Mouse (Mus musculus) inflammation-experienced regulatory T-cells, adult 6 months (primary cell): ENCODE results near the gene Carnmt1. TPM values are rescaled to one million over a fixed set of nuclear protein-coding genes. Genes with fewer than 3 reads are reported as not detected.
A peak's percentile ranks its signal among the peaks of the same experiment; 100 is the strongest.

Experiments used
- ATAC-seq: one replicate; pipeline ENCODE4 v1.8.0; 2017
- polyA plus RNA-seq, 3 experiments: library from polyadenylated mRNA; unstranded; fragments of 100-300 nt; shearing (Covaris generic); gene quantifications; one replicate each; pipeline ENCODE4 v1.2.1; 2017

The Carnmt1 gene
- polyA plus RNA-seq, 3 experiments from 2014 or later: 3.2 to 5.2 (median 3.8) TPM

- ATAC-seq: no peak
Observed at GRCm38 (mm10) chr19:18654330-18654729, 16.2 kb upstream of the Carnmt1 start.

DNA sequence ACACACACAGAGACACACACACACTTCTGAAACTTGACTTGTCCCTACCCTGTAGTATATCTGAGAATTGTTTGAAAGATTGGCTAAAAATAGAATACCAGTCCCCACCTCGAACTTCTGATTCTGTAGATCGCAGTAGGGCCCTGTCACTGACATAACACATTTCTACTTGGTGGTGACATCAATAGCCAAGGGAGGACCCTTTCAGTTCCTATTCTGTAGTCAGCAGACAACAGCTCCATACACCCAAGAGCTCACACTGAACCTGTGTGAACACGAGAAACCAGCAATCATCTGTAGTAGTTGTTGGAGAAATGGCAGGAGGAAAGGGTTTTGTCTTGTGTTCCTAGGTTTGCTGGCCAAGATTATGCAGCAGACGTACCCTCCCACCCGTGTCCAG lies 15.6 kb upstream of the Carnmt1 start:
- no peak for ATAC-seq

DNA sequence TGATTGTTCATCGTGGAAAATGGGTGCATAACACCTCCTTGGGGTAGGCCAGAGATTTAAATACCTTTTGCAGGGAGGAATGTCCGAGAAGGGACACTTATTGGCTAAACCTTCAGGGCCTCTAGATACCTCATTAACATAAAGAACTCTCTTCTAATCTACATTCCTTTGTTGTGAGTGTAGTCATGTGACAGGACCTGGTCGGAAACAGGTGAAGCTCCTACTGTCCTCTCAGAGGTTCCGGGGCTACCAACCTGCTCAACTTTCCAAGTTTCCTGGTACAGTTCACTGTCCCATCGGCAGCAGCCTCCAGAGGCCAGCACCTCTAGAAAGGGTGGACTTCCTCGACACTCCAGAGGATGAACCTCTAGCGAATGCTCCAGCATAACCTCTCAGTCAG lies 14.6 kb upstream of the Carnmt1 start:
- no peak for ATAC-seq

GRCm38 (mm10) chr19:18658473-18658872 lies 12.1 kb upstream of the Carnmt1 start:
- ATAC-seq: no peak

DNA sequence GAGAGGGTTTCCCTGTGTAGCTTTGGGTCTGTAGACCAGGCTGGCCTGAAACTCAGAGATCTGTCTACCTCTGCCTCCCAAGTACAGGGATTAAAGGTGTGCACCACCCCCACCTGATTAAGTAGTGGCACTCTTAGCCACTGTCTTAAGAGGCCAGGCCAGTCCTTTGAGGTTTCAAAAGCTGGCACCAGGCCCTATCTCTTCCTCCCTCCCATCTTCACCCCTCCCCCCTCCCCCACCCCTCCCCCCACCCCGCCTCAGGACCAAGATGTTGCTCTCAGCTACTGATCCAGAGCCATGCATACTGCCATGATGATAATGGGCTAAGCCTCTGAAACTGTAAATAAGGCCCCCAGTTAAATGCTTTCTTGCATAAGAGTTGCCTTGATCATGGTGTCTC lies 11.2 kb upstream of the Carnmt1 start:
- ATAC-seq: no peak

GRCm38 (mm10) chr19:18660466-18660865 lies 10.1 kb upstream of the Carnmt1 start:
- ATAC-seq: no peak

DNA sequence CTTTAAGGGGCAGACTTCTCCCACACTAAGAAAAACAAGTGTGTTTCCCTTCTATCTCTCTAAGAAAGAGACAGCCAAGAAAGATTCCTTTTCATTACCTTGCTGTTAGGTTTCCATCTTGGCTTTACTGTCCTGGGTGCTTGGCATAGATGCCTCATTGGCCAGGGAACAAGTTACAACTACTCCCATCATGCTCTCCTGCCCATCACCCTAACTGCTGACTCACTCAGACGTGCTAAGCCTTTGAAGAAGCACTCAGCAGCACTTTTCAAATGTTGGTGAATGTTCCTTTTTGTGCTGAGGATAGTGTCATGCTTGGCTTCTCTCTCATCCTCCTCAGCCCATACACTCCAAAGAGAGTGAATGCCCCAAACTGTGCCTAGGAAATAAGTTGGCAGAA lies 8.9 kb upstream of the Carnmt1 start:
- no peak for ATAC-seq

DNA sequence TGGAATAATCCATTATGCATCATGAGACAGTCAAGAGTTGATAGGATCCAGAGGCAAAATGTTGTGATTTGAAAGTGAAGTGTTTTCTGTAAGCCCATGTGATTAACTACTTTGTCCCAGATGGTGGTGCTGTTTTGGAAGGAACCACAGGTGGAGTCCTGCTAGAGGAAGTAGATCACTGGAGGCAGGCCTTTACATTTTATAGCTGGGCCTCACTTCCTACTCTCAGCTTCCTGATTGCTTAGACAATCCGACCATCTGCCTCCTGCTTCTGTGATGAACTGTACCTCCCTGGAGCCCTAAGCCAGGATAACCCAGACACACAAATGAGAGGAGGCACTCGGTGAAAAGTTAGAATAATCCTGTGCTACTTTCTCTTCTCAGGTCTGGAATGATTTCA lies 6.7 kb upstream of the Carnmt1 start:
- ATAC-seq: no peak

- ATAC-seq: no peak
Observed at GRCm38 (mm10) chr19:18666966-18667365, 3.6 kb upstream of the Carnmt1 start.

GRCm38 (mm10) chr19:18669551-18669950 lies 1.0 kb upstream of the Carnmt1 start:
- ATAC-seq: no peak

GRCm38 (mm10) chr19:18671056-18671741 lies 635 bp downstream of the Carnmt1 start:
- peak; percentile 30 for ATAC-seq

DNA sequence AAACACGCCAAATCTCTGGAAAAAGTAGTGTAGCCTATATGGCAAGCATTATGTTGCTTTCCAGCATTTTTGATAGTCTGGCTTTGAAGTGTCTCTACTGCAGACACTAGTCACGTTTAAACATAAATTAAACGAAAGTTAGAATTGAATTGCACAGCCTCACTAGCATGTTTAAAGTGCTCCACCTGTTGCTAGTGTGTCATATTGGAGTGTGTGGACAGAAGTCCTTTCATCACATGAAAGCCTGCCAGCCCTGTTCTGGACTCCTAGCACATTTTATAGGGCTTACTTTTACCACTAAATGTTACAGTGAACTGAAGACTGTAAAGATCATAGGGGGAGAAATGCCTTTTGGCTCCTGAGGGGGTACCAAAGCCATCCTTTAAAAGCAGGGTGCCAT lies 1.9 kb downstream of the Carnmt1 start:
- ATAC-seq: no peak

DNA sequence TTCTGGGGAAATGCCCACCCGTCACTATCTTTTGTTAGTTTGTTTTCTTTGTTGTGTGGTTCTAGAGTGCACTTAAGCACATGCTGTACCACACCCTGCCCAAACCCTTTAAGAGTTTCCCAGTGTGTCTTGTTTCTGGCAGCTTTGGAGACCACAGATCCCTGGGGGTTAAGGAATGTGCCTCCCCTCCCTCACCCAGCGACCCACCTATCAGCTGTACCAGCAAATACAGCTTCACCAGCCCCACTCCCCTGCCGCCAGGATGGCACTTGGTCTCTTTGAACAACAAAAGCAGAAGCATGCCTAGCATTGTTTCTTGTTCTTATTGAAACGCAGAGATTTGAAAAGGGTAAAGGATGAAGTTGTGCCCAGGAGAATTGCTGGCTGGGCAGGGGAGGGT lies 2.6 kb downstream of the Carnmt1 start:
- no peak for ATAC-seq

DNA sequence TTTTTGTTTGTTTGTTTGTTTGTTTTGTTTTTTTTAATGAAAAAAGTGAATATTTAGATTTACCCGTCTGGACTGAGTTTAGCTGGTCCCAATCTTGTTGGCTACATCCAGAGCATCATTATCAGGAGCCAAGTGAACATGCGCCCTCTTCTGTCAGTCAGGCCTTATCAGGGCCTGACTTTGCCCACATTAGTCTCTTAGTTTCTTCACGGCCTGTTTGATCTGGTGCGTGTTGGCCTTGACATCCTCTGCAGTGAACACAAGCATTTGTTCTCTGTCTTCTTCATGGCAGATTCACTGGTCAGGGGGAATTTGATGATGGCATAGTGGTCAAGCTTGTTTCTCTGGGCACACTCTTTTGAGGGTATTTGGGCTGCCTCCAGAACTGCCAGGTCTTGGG lies 11.6 kb downstream of the Carnmt1 start:
- no peak for ATAC-seq

DNA sequence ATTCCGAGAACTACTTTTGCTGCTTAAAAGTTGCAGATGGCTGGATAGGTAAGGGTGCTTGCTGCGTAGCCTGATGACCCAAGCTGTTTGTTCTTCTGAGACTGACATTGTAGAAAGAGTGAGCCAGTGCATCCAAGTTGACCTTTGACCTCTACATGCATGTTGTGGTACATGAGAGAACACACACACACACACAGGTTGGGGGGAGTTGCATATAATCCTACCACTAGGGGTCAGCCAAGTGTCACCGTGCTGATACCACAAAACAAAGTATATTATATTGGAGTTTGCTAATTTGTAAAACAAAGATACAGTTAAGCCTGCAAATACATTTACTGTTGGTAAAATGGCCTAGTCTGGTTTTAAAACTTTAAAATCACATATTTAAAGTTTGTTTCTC lies 17.0 kb downstream of the Carnmt1 start:
- peak; percentile 90 for ATAC-seq

DNA sequence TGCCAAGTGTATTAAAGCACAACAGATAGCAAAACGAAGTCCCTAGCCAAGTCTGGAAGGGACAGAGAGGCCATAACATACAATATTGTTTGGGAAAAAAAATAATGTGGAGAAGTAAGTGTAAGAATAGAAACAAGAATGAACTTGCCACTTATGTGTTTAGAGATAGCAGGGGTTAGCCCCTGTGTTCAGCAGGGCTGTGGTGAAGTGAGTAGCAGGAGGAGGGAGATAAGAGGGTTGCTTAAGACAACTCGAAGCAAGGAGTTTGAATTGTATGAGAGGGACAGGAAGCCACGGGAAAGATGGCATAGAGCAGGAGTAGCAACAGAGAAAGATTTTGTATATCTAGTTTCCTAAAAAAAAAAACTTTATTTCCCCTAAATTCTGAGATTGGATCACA lies 21.6 kb downstream of the Carnmt1 start:
- no peak for ATAC-seq

DNA sequence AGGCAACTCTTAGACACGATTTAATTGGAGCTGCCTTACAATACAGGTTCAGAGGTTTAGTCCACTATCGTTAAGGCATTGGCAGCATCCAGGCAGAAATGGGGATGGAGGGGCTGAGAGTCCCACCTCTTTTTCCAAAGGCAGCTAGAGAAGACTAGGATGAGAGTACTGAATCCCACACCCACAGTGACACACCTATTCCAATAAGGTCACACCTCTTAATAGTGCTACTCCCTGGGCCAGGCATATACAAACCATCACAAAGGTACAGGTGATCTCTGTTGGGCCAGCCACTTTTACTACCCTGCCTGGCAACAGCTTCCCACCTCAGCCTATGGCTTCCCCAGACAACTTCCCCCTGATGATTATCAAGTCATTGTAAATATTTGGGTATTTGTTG lies 22.2 kb downstream of the Carnmt1 start:
- ATAC-seq: no peak

GRCm38 (mm10) chr19:18695116-18695515 lies 24.6 kb downstream of the Carnmt1 start:
- ATAC-seq: no peak

GRCm38 (mm10) chr19:18695552-18695951 lies 25.0 kb downstream of the Carnmt1 start:
- no peak for ATAC-seq

DNA sequence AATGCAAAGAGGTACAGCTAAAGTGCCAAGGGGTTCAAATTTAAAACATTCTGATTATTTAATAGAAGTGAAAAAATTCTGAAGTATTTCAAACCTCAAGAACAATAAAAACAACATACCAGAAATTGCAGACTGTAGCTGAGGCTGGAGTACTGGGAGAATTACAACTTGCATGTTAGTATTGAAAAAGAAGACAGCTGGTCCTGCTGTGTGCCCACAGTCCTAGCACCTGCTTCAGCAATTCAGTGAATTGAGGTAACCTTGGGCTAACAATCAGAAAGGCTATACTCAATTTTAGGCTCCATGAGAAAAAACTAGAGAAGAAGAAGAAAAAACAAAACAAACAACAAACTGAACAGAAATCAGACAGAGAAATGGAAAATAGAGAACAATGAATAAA lies 37.5 kb downstream of the Carnmt1 start:
- no peak for ATAC-seq

DNA sequence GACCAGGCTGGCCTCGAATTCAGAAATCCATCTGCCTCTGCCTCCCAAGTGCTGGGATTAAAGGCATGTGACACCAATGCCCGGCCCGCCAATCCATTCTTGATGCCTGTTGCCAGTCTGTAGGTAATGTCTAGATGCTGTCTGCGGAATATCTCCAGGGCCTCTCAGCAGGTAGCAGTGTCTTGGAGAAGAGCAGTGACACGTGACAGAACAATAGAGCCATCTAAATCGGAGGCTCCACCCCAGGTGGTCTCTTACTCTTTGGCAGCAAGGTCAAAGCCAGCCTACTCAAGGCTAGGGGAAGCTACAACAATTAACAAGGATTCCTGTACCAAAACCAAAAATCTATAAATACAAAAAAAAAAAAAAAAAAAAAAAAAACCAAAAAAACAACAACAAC lies 40.3 kb downstream of the Carnmt1 start:
- ATAC-seq: no peak

- ATAC-seq: no peak
Observed at GRCm38 (mm10) chr19:18711589-18711988, 41.0 kb downstream of the Carnmt1 start.

DNA sequence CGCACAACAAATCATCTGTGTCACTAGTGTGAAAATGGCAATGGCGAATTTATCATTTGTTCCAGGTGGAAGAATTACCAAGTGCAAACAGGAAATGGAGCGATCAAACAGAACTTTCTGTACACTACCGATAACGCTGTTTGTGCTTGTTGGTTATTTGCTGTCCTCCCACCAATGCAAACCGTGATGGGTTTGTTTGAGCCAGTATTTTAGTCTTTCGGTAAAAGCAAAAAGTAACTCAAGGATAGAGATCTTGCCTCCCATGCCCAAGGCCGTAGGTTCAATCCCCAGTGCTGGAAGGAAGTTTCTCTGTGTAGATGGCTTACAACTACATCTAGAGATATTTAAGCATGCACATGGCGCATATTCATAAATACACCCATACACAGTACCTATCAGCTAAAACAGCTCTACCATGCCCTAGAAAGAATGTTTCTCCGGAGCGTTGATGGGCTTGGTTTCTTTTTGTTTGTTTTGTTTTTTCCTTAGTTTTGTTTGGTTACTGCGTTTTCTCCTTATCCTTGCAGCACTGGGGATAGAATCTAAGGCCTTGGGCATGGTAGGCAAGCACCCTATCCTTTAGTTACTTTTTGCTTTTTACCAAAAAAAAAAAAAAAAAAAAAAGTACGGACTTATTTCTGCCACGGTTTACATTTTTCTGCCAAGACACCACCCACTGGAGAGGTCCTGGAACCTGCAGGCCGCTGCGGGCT lies 41.7 kb downstream of the Carnmt1 start:
- ATAC-seq: no peak

DNA sequence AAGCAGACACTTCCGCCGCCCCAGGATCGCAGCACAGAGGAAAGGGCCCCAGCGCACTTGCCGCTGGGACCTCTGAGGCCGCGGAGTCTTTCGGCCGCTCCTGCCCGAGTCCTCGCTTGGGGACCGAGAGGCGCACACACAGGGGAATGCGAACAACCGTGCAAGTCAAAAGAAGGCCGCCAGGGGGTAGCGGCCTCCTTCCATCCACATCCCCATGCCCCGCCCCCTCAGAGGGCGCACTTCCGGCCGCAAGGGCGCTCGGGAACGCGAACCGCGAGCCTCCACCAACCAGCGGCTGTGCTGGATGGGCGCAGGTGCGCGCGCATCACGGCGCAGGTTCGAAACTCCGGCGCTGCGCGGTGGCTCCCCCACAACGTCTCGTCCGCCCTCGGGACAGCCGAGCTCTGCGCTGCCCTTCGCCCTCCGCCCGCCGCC lies 42.3 kb downstream of the Carnmt1 start, which contains the start of gene D030056L22Rik:
Gene D030056L22Rik, plus strand, starts transcription at position 328 of the 435 bp plus-strand sequence.
- peak; percentile 97 for ATAC-seq
